Mouse (Mus musculus) spleen, postnatal 0 days (tissue): ENCODE results near the gene Klf16. TPM values are rescaled to one million over a fixed set of nuclear protein-coding genes. Genes with fewer than 3 reads are reported as not detected.

Experiments
- polyA plus RNA-seq: library from polyadenylated mRNA; unstranded; fragments of >200 nt; fragmentation: Nextera tagmentation; extraction: Ambion mirVana; gene quantifications from 2 replicates; pipeline ENCODE4 v1.2.1, GENCODE M21; 2015

The Klf16 gene
- 16.4 and 16.8 TPM in 2 replicates for polyA plus RNA-seq

DNA sequence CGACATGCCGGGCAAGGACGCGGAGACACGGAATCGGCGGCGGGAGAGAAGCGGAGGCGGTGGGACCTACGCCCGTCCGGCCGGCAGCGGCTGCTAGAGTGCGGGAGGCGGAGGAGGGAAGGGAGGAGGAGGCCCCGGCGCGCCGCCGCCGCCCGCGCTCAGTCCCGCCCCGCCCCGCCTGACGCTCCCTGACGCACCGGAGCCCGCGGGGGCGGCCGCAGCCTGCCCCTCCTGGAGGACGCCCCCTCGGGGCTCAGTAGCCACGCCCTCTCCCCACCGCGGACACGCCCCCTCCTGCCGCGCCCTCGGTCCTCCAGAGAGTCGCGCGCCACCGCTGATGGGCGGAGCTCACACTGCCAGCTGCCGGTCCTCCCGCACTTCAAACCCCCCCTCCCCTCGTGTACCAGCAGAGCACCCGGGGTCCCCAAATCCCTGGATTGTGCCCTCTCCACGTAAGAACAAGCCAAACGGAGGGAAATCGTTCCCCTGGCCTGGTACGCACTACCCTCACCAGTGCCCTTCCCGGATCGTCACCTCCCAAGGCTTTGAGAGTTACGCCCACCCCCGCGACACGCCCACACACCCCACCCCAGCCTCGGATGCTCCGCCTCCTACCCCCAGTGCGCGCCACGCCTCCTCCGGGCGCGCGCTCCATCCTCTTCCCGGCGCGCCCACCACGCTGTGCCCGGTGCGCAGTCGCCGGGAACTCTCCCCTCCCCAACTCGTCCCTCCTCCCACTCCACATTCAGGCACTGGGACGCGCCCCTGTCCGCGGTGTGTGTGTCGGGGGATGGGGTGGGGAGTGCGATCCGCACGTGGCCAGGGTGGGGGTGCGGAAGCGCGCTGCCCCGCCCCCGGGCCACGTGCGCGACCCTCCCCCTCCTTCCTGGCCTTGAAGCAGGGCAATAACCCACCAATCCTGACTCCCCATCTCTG is at the start of gene Klf16:
Gene Klf16, minus strand, starts transcription at position 127 of the 936 bp plus-strand sequence.

DNA sequence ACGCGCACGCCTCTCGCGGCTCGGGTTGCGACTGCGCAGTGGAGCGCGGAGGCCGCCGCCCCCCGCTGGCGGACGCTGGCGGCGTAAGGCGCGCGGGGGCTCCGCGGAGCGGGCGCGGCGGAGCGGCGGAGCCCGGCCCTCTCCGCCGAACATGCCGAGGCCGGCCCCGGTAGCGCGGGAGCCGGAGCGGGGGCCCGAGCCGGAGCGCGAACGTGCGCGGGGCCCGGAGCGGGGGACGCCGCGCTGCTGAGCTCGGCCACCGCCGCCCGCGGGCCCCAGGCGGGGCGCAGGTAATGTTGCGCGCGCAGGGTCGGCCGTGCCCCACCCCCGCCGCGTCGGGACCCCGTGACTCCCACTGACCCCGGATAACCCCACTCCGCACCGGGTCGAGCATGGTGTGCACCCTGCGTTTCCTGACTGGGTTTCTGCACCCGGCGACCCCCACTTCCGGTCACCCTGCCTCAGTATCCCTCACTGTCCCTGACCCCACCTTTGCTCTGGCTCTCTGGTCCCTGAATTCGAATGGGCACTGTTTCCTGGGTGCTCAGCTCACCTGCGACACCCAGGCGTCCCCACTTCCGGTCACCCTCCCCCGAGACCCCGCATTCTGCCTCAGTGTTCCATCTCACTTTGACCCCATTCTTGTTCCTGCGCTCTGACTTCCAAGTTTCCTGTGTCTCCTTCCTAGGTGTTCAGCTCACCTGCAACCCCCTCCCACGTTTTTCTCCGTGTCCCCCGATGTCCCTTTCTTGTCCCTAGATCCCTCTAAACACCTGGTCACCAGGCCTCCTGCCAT is 45.7 kb upstream of the Klf16 start, which contains the start of gene Csnk1g2:
Gene Csnk1g2, plus strand, starts transcription at position 178 of the 796 bp plus-strand sequence.

DNA sequence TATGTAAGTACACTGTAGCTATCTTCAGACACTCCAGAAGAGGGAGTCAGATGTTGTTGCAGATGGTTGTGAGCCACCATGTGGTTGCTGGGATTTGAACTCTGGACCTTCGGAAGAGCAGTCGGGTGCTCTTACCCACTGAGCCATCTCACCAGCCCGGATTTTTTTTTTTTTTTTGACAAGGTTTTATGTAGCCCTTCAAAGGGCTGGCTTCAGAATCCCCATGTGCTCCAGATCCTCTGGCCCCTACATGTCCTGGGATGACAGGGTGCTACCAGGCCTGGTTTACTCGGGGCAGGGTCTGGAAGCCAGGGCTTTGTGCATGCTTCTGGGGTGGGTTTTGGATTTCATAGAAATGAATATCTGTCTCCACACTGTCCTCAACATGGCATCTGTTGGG is 28.6 kb upstream of the Klf16 start, which contains the start of gene Gm49322:
Gene Gm49322, plus strand, starts transcription at position 301 of the 400 bp plus-strand sequence.

DNA sequence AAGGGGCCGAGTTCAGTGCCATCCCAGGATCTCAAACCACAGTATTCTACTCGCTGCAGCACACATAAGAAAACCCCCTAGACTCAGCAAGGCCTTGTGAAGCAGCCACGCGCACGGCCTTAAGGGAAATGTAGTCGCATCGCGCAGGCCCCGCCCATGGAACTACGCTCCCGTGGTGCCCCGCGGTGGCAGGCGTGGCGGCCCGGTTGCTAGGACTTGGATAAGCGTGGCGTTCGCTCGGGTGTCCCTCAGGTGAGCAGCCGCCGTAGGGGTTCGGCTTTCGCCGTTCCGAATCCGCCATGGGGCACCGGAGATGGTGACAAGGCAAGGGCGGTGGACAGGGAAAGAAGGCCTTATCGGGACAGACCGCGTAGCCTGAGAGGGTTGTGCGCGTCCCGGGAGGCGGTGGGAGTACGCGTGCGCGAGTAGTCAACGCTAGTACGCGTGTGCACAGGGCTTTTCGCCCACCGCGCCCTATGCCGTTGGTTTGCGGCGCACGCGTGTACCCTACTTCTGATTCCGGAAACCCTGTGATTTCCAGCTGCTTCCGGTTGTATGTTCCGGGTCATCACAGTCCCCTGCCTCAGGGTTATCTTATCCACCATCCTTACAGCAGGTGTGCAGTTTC is 25.7 kb upstream of the Klf16 start, which contains the start of the genes Scamp4 and Adat3:
Gene Scamp4, plus strand, starts transcription at position 175 of the 628 bp plus-strand sequence.
Gene Adat3, plus strand, starts transcription at position 183 of the 628 bp plus-strand sequence.

DNA sequence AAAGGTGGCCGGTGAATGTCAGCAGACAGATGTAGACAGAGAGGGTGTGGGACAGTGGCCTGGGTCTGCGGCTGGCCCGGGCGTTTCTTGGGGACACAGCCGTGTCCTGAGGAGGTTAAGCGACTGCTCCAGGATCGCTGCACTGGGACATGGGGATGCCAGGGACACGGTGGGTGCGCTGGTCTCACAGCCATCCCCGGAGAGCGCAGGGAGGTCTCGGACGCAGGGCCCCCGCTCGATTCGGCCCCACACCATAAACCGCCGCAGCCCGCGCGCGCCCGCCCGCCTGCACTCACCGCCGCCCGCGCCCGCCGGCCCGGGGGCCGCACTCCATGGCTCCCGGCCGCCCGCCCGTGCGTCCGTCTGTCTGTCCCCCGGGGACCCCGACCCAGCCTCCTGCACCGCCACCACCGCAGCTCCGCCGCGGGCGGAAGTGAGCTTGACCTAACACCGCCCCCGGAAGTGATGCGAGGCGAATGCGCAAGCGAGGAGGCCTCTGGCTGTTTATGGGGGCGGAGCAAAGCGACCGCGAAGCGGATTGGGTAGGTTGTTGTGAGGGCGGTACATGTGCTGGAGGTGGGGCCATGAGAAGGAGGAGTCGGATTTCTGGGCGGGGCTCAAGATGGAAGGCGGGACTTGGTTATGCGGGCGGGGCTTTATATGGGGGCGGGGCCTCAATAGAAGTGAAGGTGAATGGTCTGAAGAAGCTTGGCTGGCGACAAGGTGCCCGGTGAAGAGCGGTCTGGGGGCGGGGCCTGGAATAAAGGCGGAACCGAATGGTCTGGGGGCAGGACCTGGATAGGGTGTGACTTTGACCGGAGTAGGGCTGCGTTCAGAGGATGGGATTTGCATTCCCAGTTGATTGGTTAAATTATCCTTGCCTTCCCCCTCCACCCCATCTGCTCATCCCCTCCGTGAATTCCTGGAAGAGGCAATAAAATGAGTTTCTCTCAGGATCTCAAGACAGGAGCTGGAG is 13.0 kb upstream of the Klf16 start, which contains the start of gene Abhd17a:
Gene Abhd17a, minus strand, starts transcription at position 463 of the 976 bp plus-strand sequence.

DNA sequence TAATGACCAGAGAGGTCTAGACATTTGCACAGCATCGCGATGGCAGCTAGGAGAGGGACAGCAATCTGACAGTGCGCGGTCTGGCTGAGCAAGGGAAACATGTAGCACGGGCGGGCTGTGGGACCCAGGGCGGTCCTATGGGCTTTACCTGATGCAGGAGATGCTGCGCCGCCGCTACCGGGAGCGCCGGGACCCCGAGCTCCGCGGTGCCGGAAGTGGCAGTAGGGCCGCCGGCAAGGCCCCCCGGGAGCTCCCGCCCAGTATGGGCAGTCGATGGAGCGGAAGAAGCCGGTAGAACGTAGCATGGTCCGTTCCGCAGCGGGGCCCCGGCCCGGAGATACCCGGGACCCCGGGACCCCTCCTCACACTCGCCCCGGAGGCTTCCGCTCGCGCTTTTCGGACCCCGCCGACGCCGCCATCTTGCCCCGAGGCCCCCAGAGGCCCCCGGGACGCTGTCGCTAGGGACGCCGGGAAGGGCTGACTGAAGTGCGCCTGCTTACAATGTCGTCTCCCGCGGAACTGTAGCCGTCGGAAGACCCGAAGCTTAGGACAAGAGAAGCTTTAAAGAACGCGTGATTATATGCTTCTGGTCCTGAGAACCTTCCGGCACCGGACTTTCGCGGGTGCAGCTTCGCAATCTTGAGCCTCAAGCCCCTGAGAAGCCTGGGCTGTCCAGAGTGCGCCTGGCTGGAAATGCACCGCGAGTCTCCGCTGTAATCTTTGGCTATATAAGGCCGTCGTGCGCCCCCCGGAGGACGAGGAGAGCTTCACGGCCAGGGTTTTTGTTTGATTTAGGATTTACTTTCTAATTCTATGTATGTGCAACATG is 15.8 kb downstream of the Klf16 start, which contains the start of gene Rexo1:
Gene Rexo1, minus strand, starts transcription at position 445 of the 829 bp plus-strand sequence.

DNA sequence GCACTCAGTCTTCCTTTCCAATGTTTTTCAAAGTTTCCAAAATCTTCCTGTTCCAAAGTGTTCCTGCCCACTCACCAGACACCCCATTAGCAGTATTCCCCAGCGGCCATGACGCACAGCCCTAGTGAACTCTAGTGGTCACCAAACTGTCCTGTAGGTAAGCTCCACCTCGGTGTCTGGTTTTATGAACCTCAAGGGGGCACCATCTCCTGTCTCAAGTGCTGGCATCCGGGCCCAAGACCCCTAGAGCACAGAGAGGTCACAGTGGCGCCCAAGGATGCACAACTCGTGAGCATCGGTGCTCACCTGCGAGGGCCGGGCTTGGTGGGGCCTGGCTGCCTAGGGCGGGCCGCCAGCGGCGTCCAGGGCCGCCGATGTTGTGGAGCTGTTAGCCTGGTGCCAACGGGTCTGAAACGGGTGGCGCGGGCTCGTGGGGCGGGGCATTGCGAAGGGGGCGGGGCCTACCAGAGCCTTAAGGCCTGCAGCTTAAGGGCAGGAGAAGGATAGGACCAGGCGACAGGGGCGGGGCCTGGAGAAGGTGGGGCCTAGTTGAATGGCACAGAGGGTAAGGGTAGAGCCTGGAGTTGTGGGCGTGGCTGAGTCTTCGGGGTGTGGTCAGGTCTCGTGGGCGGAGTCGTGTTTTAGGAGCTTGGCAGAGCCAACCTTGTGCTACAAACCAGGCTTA is 38.3 kb downstream of the Klf16 start, which contains the start of gene Atp8b3:
Gene Atp8b3, minus strand, starts transcription at position 415 of the 685 bp plus-strand sequence.

Other genes with a start within 250 kb of the Klf16 start
- gene Pcsk4, start 247.8 kb downstream of the Klf16 start, polyA plus RNA-seq: 5.2 and 5.4 TPM in 2 replicates
- gene Reep6, start 247.4 kb downstream of the Klf16 start, polyA plus RNA-seq: 5.7 and 6.7 TPM in 2 replicates
- gene Adamtsl5, start 228.9 kb downstream of the Klf16 start, polyA plus RNA-seq: 3.7 and 3.8 TPM in 2 replicates
- 0.12 TPM in 1 of 2 replicates, not detected in the other for gene Plk5, start 220.9 kb downstream of the Klf16 start, polyA plus RNA-seq
- 2.8 TPM in 2 replicates for gene Mex3d, start 189.7 kb downstream of the Klf16 start, polyA plus RNA-seq
- 57.4 and 67.9 TPM in 2 replicates for gene Mbd3, start 177.8 kb downstream of the Klf16 start, polyA plus RNA-seq
- 586 and 595 TPM in 2 replicates for gene Uqcr11, start 170.5 kb downstream of the Klf16 start, polyA plus RNA-seq
- gene Tcf3, start 143.7 kb downstream of the Klf16 start, polyA plus RNA-seq: 82.3 and 82.6 TPM in 2 replicates
- gene Onecut3, start 82.5 kb downstream of the Klf16 start, polyA plus RNA-seq: not detected in 2 replicates
- 0.12 and 0.22 TPM in 2 replicates for gene Atp8b3, start 38.2 kb downstream of the Klf16 start, polyA plus RNA-seq
- 13.4 and 14.4 TPM in 2 replicates for gene Rexo1, start 15.8 kb downstream of the Klf16 start, polyA plus RNA-seq
- gene Abhd17a, start 13.0 kb upstream of the Klf16 start, polyA plus RNA-seq: 69.6 and 77.5 TPM in 2 replicates
- 39.0 and 42.3 TPM in 2 replicates for gene Scamp4, start 25.6 kb upstream of the Klf16 start, polyA plus RNA-seq
- gene Adat3, start 25.6 kb upstream of the Klf16 start, polyA plus RNA-seq: 5.7 and 6.3 TPM in 2 replicates
- 0.82 and 1.6 TPM in 2 replicates for gene Gm49322, start 28.7 kb upstream of the Klf16 start, polyA plus RNA-seq
- gene Csnk1g2, start 45.5 kb upstream of the Klf16 start, polyA plus RNA-seq: 67.7 and 75.0 TPM in 2 replicates
- gene Btbd2, start 79.8 kb upstream of the Klf16 start, polyA plus RNA-seq: 16.3 and 18.7 TPM in 2 replicates
- 108 and 112 TPM in 2 replicates for gene Mknk2, start 100.8 kb upstream of the Klf16 start, polyA plus RNA-seq
- gene Mob3a, start 124.7 kb upstream of the Klf16 start, polyA plus RNA-seq: 27.5 and 34.4 TPM in 2 replicates
- gene Izumo4, start 124.9 kb upstream of the Klf16 start, polyA plus RNA-seq: 12.1 and 16.9 TPM in 2 replicates
- 24.1 and 30.9 TPM in 2 replicates for gene Ap3d1, start 164.9 kb upstream of the Klf16 start, polyA plus RNA-seq
- gene Dot1l, start 177.9 kb upstream of the Klf16 start, polyA plus RNA-seq: 10.4 and 11.4 TPM in 2 replicates
- gene Sf3a2, start 220.9 kb upstream of the Klf16 start, polyA plus RNA-seq: 43.1 and 44.2 TPM in 2 replicates
- 91.0 and 101 TPM in 2 replicates for gene Plekhj1, start 221.3 kb upstream of the Klf16 start, polyA plus RNA-seq
- gene Amh, start 227.9 kb upstream of the Klf16 start, polyA plus RNA-seq: 0.07 TPM in 1 of 2 replicates, not detected in the other
- 0.13 and 0.29 TPM in 2 replicates for gene Jsrp1, start 236.2 kb upstream of the Klf16 start, polyA plus RNA-seq
- 1,694 and 1,746 TPM in 2 replicates for gene Oaz1, start 249.3 kb upstream of the Klf16 start, polyA plus RNA-seq